Mouse (Mus musculus) lung, embryonic 16.5 days (tissue): ENCODE measurements around the gene Kctd15. TPM values are rescaled to one million over a fixed set of nuclear protein-coding genes. Genes with fewer than 3 reads are reported as not detected.

Experiments
- ATAC-seq: fragments of 200-750 bp; cut with Nextera tagmentation; 2 replicates; pipeline ENCODE4 v1.8.0; 2017; ENCODE audit warnings: low read depth, mild to moderate bottlenecking, moderate library complexity
- H3K27ac ChIP-seq: fragments of 300-500 bp; sonication (generic); 2 replicates; pipeline ENCODE4 v1.5.1; 2014; ENCODE audit warnings: mild to moderate bottlenecking, control low read depth, low read length
- H3K27me3 ChIP-seq: fragments of 300-500 bp; sonication (generic); 2 replicates; pipeline ENCODE4 v1.6.1; 2014; ENCODE audit warnings: low read depth, low read length, mixed read lengths; ENCODE audit not compliant: control insufficient read depth, insufficient read depth
- H3K36me3 ChIP-seq: fragments of 300-500 bp; sonication (generic); 2 replicates; pipeline ENCODE4 v1.6.1; 2014; ENCODE audit warnings: low read length; ENCODE audit not compliant: control insufficient read depth, insufficient read depth
- H3K4me1 ChIP-seq: fragments of 300-500 bp; sonication (generic); replicated peaks from 2 replicates; pipeline ENCODE4 v1.6.1; 2014; ENCODE audit warnings: low read length, mixed read lengths; ENCODE audit not compliant: control insufficient read depth, insufficient read depth
- H3K4me2 ChIP-seq: fragments of 300-500 bp; sonication (generic); 2 replicates; pipeline ENCODE4 v1.6.1; 2014; ENCODE audit warnings: low read depth, low read length, control low read depth
- H3K4me3 ChIP-seq: fragments of 300-500 bp; sonication (generic); 2 replicates; pipeline ENCODE4 v1.5.1; 2014; ENCODE audit warnings: mild to moderate bottlenecking, low read length, control low read depth
- H3K9ac ChIP-seq: fragments of 300-500 bp; sonication (generic); 2 replicates; pipeline ENCODE4 v1.6.1; 2014; ENCODE audit warnings: low read length, control low read depth
- H3K9me3 ChIP-seq: fragments of 300-500 bp; sonication (generic); 2 replicates; pipeline ENCODE4 v1.6.1; 2016; ENCODE audit warnings: low read length; ENCODE audit not compliant: control insufficient read depth
- WGBS: fragments of 180-500 bp; shearing (Covaris S2); extraction: QIAGEN DNeasy Blood & Tissue Kit; methylation state at CpG from one replicate; pipeline ENCODE4 v1.1.7; 2014; 5-methylcytosine and 5-hydroxymethylcytosine counted together
- polyA plus RNA-seq: library from polyadenylated mRNA; unstranded; fragments of >200 nt; fragmentation: Nextera tagmentation; extraction: Ambion mirVana; gene quantifications from 2 replicates; pipeline ENCODE4 v1.2.1, GENCODE M21; 2015

Kctd15 gene
- polyA plus RNA-seq, 1 experiment from 2014 or later = 12.5 TPM

- peaks cover 15% of the 10 kb centered on the region for H3K4me1 ChIP-seq
- peak; percentile 43 for ATAC-seq
- no peak overlapping the region for H3K27ac ChIP-seq
- H3K4me3 ChIP-seq = no peak overlapping the region
- 56% methylated on average over 4 of the region's 4 CpGs for WGBS
- H3K9me3 ChIP-seq = no peaks in the 10 kb centered on the region
- no peak overlapping the region for H3K9ac ChIP-seq
- no peak overlapping the region for H3K4me2 ChIP-seq
- no peaks in the 10 kb centered on the region; the same call in 1 of the 2 replicates for H3K27me3 ChIP-seq
- H3K36me3 ChIP-seq = no peaks in the 10 kb centered on the region
Observed at GRCm38 (mm10) chr7:34693072-34693471, 36.5 kb upstream of the Kctd15 start.

- WGBS = 46% methylated on average over 13 of the region's 13 CpGs
Observed at GRCm38 (mm10) chr7:34690111-34690510, 33.6 kb upstream of the Kctd15 start.

GRCm38 (mm10) chr7:34689028-34689427 is 32.5 kb upstream of the Kctd15 start:
- peak; percentile 41; the same call in 1 of the 2 replicates for ATAC-seq

More at GRCm38 (mm10) chr7:34690111-34690510, 33.6 kb upstream of the Kctd15 start:
- Histone ChIP-seq H3K27me3 (peaks cover 3% of the 10 kb centered on the region; the same call in 1 of the 2 replicates), H3K36me3 (no peaks in the 10 kb centered on the region), H3K4me2 (no peak overlapping the region), H3K9me3 (no peaks in the 10 kb centered on the region), H3K4me1 (peaks cover 15% of the 10 kb centered on the region), H3K4me3 (no peak overlapping the region), H3K27ac (no peak overlapping the region), H3K9ac (no peak overlapping the region)
- ATAC-seq = no peak

DNA sequence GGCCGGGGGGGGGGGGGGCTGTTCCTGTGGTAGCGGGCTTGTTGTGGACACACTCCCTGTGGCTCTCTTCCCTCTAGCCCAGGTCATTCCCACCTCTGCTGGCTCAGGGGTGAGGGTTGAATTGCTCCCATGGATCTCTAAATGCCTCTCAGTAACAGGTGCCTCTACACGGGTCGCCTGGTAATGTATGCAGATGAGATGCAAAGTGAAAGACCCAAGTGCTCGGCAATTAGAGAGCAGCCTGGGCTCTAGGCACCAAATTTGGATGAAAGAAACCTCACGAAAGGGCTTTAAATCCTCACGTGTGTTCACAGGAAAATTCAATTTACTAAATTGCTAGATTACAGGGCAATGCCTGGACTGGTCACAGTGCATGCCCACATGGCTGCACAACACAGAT is 29.3 kb upstream of the Kctd15 start:
- H3K27ac ChIP-seq = no peak overlapping the region
- no peak overlapping the region for H3K9ac ChIP-seq
- H3K4me3 ChIP-seq = no peak overlapping the region
- WGBS = 42% methylated on average over 7 of the region's 7 CpGs
- no peaks in the 10 kb centered on the region for H3K9me3 ChIP-seq
- ATAC-seq = no peak
- peaks cover 5% of the 10 kb centered on the region for H3K4me1 ChIP-seq
- H3K27me3 ChIP-seq = peaks cover 7% of the 10 kb centered on the region; the same call in 1 of the 2 replicates
- no peaks in the 10 kb centered on the region for H3K36me3 ChIP-seq
- H3K4me2 ChIP-seq = no peak overlapping the region

More at GRCm38 (mm10) chr7:34689028-34689427, 32.5 kb upstream of the Kctd15 start:
- H3K9me3 ChIP-seq = no peaks in the 10 kb centered on the region
- peaks cover 10% of the 10 kb centered on the region for H3K4me1 ChIP-seq
- H3K4me2 ChIP-seq = no peak overlapping the region
- H3K27ac ChIP-seq = no peak overlapping the region
- peaks cover 7% of the 10 kb centered on the region; the same call in 1 of the 2 replicates for H3K27me3 ChIP-seq
- no peak overlapping the region for H3K4me3 ChIP-seq
- no peak overlapping the region for H3K9ac ChIP-seq
- 2% methylated on average over 5 of the region's 6 CpGs for WGBS
- no peaks in the 10 kb centered on the region for H3K36me3 ChIP-seq

DNA sequence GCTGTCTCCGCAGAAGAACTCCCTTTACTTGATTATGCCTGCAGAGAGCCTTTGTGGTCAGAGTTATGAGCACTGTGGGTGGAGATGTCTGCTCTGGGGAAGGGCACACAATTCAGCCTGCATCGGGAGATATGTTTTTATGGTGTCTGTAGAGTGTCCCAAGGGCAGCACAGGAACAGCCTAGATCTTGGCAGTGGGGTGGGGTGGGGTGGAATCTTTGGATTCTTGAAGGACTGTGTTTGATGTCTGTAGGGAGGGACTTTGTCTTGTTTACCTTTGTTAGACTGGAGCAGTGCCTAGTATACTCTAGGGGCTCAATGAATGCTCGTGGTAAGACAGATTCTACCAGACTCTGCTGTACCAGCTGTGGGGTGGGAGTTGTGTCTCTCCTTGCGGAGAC is 28.6 kb upstream of the Kctd15 start:
- no peak overlapping the region for H3K27ac ChIP-seq
- H3K4me2 ChIP-seq = no peak overlapping the region
- peaks cover 7% of the 10 kb centered on the region; the same call in 1 of the 2 replicates for H3K27me3 ChIP-seq
- ATAC-seq = no peak
- no peaks in the 10 kb centered on the region for H3K36me3 ChIP-seq
- peaks cover 5% of the 10 kb centered on the region for H3K4me1 ChIP-seq
- no peaks in the 10 kb centered on the region for H3K9me3 ChIP-seq
- WGBS = 54% methylated on average over 4 of the region's 4 CpGs
- H3K9ac ChIP-seq = no peak overlapping the region
- H3K4me3 ChIP-seq = no peak overlapping the region

DNA sequence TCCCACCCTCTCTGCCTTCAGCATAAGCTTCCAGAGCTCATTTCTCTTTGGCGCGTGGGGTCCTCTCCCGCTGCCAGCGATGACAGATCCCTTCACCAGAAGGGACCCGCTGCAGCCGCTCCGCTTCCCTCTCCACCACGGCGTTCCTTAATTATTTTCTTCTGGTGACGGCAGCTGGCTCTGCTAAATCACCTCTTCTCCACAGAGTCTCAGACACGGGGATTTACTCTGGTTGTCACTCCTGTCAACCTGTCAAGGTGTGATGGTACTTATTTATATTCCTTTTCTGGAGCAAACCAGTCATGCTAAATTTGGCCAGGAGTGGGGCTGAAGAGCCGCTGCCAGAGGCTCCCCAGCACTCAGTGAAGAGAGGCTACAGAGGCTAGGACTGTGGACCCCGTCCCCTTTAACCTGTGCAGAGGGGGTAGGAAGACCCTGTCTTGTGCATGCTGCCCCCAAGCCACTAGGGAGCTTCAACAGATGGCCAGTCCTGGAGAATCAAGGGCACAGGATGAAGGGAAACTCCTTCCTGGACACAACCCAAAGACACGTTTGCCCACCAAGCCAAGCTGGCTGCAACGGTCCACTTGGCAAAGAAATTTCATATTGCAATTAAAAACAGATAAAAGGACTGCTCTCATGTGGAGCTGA is 24.4 kb upstream of the Kctd15 start:
- Histone ChIP-seq H3K36me3 (no peaks in the 10 kb centered on the region), H3K9ac (no peak overlapping the region), H3K4me1 (no peaks in the 10 kb centered on the region), H3K9me3 (no peaks in the 10 kb centered on the region), H3K27ac (no peak overlapping the region), H3K27me3 (peaks cover 6% of the 10 kb centered on the region), H3K4me3 (no peak overlapping the region), H3K4me2 (no peak overlapping the region)
- 31% methylated on average over 15 of the region's 15 CpGs for WGBS
- no peak for ATAC-seq

DNA sequence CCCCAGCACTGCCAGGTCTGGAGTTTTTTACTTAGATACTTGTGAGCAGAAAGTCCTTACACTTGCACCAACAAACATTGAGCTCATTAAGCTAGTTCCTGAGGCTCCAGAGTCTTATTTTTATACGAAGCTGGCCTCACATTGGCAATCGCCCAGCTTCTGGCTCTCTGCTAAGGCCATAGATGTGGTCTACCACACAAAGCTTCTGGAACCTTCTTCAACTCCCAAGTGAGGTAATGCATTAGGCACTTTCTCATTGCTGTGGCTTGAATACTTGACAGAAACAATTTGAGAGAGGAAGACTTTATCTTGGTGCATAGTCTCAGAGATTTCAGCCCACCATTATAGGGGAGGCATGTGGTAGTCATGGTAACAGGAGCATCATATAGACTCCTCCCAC is 23.4 kb upstream of the Kctd15 start:
- H3K27ac ChIP-seq = no peak overlapping the region
- H3K4me3 ChIP-seq = no peak overlapping the region
- no peak overlapping the region for H3K9ac ChIP-seq
- no peaks in the 10 kb centered on the region for H3K9me3 ChIP-seq
- peaks cover 16% of the 10 kb centered on the region for H3K27me3 ChIP-seq
- no peak for ATAC-seq
- no peaks in the 10 kb centered on the region for H3K36me3 ChIP-seq
- WGBS = 59% methylated on average over 2 of the region's 2 CpGs
- H3K4me1 ChIP-seq = no peaks in the 10 kb centered on the region
- H3K4me2 ChIP-seq = no peak overlapping the region

GRCm38 (mm10) chr7:34675831-34676514 is 19.4 kb upstream of the Kctd15 start:
- Histone ChIP-seq H3K4me3 (peak overlapping the region; percentile 11; the same call in 1 of the 2 replicates), H3K4me2 (peak overlapping the region; percentile 32; the same call in 1 of the 2 replicates), H3K9ac (no peak overlapping the region), H3K27ac (no peak overlapping the region), H3K27me3 (peaks cover 31% of the 10 kb centered on the region), H3K9me3 (no peaks in the 10 kb centered on the region), H3K4me1 (no peaks in the 10 kb centered on the region), H3K36me3 (no peaks in the 10 kb centered on the region)
- WGBS = 7% methylated on average over 33 of the region's 33 CpGs
- peak; percentile 77 for ATAC-seq

DNA sequence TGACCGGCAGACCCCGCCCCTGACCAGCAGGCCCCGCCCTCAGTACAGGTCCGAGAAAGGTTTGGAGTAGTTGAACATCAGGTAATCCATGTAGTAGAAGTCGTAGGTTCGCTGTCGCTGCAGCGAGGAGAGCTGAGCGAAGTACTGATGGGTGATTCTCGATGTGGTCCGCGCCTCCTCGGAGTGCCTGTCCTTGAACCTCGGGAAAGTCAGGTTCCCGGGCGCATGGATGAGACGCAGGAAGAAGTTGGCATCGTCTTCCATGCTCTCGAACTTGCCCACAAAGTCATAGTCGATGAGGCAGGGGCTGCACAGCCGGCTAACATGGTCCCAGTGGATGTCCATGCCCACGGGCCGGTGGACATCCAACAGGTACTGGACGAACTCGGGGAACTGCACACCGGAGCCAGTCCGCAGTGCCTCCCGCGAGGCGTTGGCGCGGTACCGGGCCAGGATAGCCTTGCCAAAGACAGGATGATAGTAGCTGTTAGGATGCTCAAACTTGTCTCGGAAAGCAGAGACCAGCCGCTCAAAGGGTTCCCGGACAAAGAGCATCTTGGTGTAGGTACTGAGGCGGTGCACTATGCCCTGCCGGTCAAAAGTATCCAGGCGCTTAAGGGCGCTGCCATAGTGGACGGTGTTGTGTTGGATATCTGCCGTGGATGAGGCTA is 18.7 kb upstream of the Kctd15 start:
- Histone ChIP-seq H3K9me3 (no peaks in the 10 kb centered on the region), H3K4me2 (peak overlapping the region; percentile 32; the same call in 1 of the 2 replicates), H3K27ac (no peak overlapping the region), H3K27me3 (peaks cover 31% of the 10 kb centered on the region), H3K4me1 (no peaks in the 10 kb centered on the region), H3K4me3 (no peak overlapping the region), H3K36me3 (no peaks in the 10 kb centered on the region), H3K9ac (no peak overlapping the region)
- no peak for ATAC-seq
- 15% methylated on average over 42 of the region's 42 CpGs for WGBS
